In the genomic region with DNA sequence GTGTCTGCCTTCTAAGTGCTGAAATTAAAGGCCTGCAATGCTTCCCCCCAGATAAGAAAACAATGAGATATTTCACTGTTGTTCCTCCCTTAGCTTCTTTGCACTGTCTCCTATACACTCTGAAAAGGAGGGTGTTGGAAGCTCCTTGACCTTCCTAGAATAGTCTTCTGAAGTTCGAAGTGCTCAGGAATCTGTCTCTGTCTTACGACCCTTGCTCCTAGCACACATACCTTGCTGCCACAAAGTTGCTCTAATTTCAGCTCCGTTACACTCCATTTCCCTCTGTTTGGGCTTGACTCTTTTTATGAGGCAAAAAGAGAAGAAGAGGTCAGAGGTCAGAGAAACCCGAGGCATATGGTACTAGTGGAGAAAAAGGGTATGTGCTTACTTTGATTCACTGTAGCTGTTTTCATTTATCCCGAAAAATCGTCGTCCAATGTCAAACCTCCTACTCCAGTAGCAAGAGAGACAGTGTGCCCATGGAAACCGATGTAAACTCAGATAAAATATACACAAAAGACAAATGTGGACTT, we compare ENCODE assay signal across 16 mouse cellular contexts.
"Had no signal": no experiment of that assay in that cellular context is flagged by ENCODE, and none has a peak within 500 bp of the region (broad histone marks: within the 10 kb centered on the region; RNA-seq: fewer than 3 reads in every experiment).

No protein-coding gene starts in this region.

- H3K4me3 ChIP-seq: left cerebral cortex, adult 2 months; limb, embryonic 12.5 days; liver, embryonic 13.5 days; lung, embryonic 15.5 days; megakaryocyte, embryonic 14.5 days; midbrain, embryonic 12.5 days had no signal

- H3K9me3 ChIP-seq: limb, embryonic 12.5 days; liver, embryonic 13.5 days; lung, embryonic 15.5 days; midbrain, embryonic 12.5 days had no signal

- DNase-seq: kidney, postnatal 25 days; liver; liver, embryonic 13.5 days; liver, postnatal 0 days; lung, postnatal 14 days; right cerebral cortex, adult 18-20 months; right cerebral cortex, postnatal 25 days; thymus, postnatal 4 days had no signal

- H3K4me2 ChIP-seq: limb, embryonic 12.5 days; liver, embryonic 13.5 days; lung, embryonic 15.5 days; midbrain, embryonic 12.5 days had no signal

- H3K36me3 ChIP-seq: limb, embryonic 12.5 days; liver, embryonic 13.5 days; lung, embryonic 15.5 days; midbrain, embryonic 12.5 days had no signal

- H3K9ac ChIP-seq: limb, embryonic 12.5 days; liver, embryonic 13.5 days; liver, postnatal 0 days; lung, embryonic 15.5 days; midbrain, embryonic 12.5 days had no signal

- H3K4me1 ChIP-seq: liver, embryonic 13.5 days; lung, embryonic 15.5 days; midbrain, embryonic 12.5 days had no signal

- H3K27me3 ChIP-seq: liver, embryonic 13.5 days; lung, embryonic 15.5 days had no signal

- ATAC-seq: liver, postnatal 0 days; midbrain, embryonic 16.5 days had no signal

- H3K27ac ChIP-seq: left cerebral cortex, adult 2 months; limb, embryonic 12.5 days; liver, embryonic 13.5 days; lung, embryonic 15.5 days; macrophage; midbrain, embryonic 12.5 days; stomach, postnatal 0 days had no signal
